ENCODE assay signal across 19 mouse cellular contexts in the genomic region with DNA sequence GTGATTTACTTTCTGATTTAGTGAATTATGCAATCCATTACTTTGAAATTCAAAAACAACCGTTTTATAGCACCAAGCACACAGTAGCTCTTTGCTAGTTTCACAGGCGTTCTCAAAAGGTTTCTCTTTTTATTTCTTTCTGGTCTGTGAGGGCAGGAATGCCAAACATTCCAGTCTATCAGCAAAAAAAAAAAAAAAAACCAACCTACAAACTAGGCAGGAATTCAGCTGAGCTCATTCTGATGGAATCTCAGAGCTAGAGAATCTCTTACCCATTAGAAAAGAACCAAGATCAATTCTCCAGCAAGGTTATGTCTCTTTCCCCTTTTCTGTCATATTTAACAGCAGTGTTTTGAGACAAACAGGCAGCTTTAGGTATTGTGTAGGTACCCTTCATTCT.
DNase-seq lines count a peak whose midpoint lies in the region; ATAC-seq and TF ChIP-seq lines count a peak whose summit lies in the region.
"Had no signal": no experiment of that assay in that cellular context is flagged by ENCODE, and none has a peak within 500 bp of the region (broad histone marks: within the 10 kb centered on the region; RNA-seq: fewer than 3 reads in every experiment).

No protein-coding gene starts in this region.

- 0 out of 2 replicates have a peak overlapping the region, but pooled peaks have one; percentile 22 for H3K4me3 ChIP-seq in heart, embryonic 10.5 days
- H3K4me3 ChIP-seq in kidney, adult 2 months (ENCODE audit: insufficient read depth, low read depth, low read length): no peak overlapping the region
- no peak overlapping the region for H3K4me3 ChIP-seq in lung, embryonic 16.5 days (ENCODE audit: low read length)
- H3K4me3 ChIP-seq: embryonic facial prominence, embryonic 12.5 days; forebrain, embryonic 10.5 days; hindbrain, embryonic 12.5 days; liver, embryonic 15.5 days had no signal

- TF ChIP-seq POLR2A in kidney, adult 2 months (IDR thresholded peaks at IDR 0.05; ENCODE audit: low read depth, low read length): no peak

- H3K4me1 ChIP-seq in heart, embryonic 10.5 days: peaks cover 15% of the 10 kb centered on the region
- H3K4me1 ChIP-seq in kidney, adult 2 months (ENCODE audit: control insufficient read depth, insufficient read depth, low read length): peaks cover 2% of the 10 kb centered on the region; the same call in 1 of the 2 replicates
- H3K4me1 ChIP-seq in lung, embryonic 16.5 days (replicated peaks; ENCODE audit: control insufficient read depth, insufficient read depth, low read length): no peaks in the 10 kb centered on the region
- H3K4me1 ChIP-seq: embryonic facial prominence, embryonic 12.5 days; hindbrain, embryonic 12.5 days; liver, embryonic 15.5 days had no signal

- no peaks in the 10 kb centered on the region for H3K36me3 ChIP-seq in heart, embryonic 10.5 days
- H3K36me3 ChIP-seq in kidney, adult 2 months (ENCODE audit: control insufficient read depth, insufficient read depth, low read length): no peaks in the 10 kb centered on the region
- H3K36me3 ChIP-seq in lung, embryonic 16.5 days (ENCODE audit: control insufficient read depth, insufficient read depth, low read length): no peaks in the 10 kb centered on the region
- H3K36me3 ChIP-seq: embryonic facial prominence, embryonic 12.5 days; forebrain, embryonic 10.5 days; hindbrain, embryonic 12.5 days; liver, embryonic 15.5 days had no signal

- no peak for DNase-seq in heart, embryonic 10.5 days (ENCODE audit: low spot score)
- DNase-seq in heart, adult 8-10 months (ENCODE audit: low spot score): no peak
- peak; percentile 19 for DNase-seq in kidney, adult 2 months
- DNase-seq in kidney, adult 11 months: no peak
- no peak for DNase-seq in lung, postnatal 36 days
- DNase-seq in mesoderm, embryonic 11.5 days (ENCODE audit: low read depth, low spot score): peak; percentile 16
- no peak for DNase-seq in thymus, postnatal 0 days (ENCODE audit: low spot score)
- DNase-seq: adrenal gland, postnatal 14 days; B cell, adult 2 months; cerebellum, adult 9-10 months; gastrocnemius, postnatal 10 days; layer of hippocampus, postnatal 36 days; right cerebral cortex, postnatal 25 days had no signal

- no peaks in the 10 kb centered on the region for H3K27me3 ChIP-seq in heart, embryonic 10.5 days (ENCODE audit: insufficient read depth, poor library complexity, severe bottlenecking)
- H3K27me3 ChIP-seq in kidney, adult 2 months (replicated peaks; ENCODE audit: control insufficient read depth, insufficient read depth, low read length): no peaks in the 10 kb centered on the region
- no peaks in the 10 kb centered on the region for H3K27me3 ChIP-seq in lung, embryonic 16.5 days (ENCODE audit: control insufficient read depth, insufficient read depth, low read depth, low read length)
- H3K27me3 ChIP-seq: embryonic facial prominence, embryonic 12.5 days; hindbrain, embryonic 12.5 days; liver, embryonic 15.5 days had no signal

- 16% methylated on average over 2 of the region's 2 CpGs for WGBS in heart, embryonic 10.5 days
- 8% methylated on average over 2 of the region's 2 CpGs for WGBS in kidney, adult 2 months
- WGBS in lung, embryonic 16.5 days: 16% methylated on average over 2 of the region's 2 CpGs

- peak overlapping the region; percentile 33; the same call in 1 of the 2 replicates for H3K4me2 ChIP-seq in lung, embryonic 16.5 days (ENCODE audit: low read depth, low read length)
- H3K4me2 ChIP-seq: embryonic facial prominence, embryonic 12.5 days; hindbrain, embryonic 12.5 days; liver, embryonic 15.5 days had no signal

- H3K9ac ChIP-seq in lung, embryonic 16.5 days (ENCODE audit: low read length): no peak overlapping the region
- H3K9ac ChIP-seq: embryonic facial prominence, embryonic 12.5 days; hindbrain, embryonic 12.5 days; liver, embryonic 15.5 days had no signal

- 0 out of 2 replicates have a peak, but pooled peaks have one; percentile 7 for ATAC-seq in lung, embryonic 16.5 days (ENCODE audit: low read depth)
- ATAC-seq: midbrain, embryonic 16.5 days had no signal

- no peak for TF ChIP-seq CTCF in kidney, adult 2 months (conservative IDR thresholded peaks at IDR 0.05; ENCODE audit: insufficient read depth, insufficient read length, low read depth, low read length)

- H3K27ac ChIP-seq in heart, embryonic 10.5 days: peak overlapping the region; percentile 70; the same call in 1 of the 2 replicates
- no peak overlapping the region; the same call in 1 of the 2 replicates for H3K27ac ChIP-seq in kidney, adult 2 months (ENCODE audit: insufficient read depth, low read depth, low read length)
- no peak overlapping the region; the same call in 1 of the 2 replicates for H3K27ac ChIP-seq in lung, embryonic 16.5 days (ENCODE audit: low read length)
- H3K27ac ChIP-seq: embryonic facial prominence, embryonic 12.5 days; forebrain, embryonic 10.5 days; hindbrain, embryonic 12.5 days; liver, embryonic 15.5 days had no signal

- no peaks in the 10 kb centered on the region for H3K9me3 ChIP-seq in heart, embryonic 10.5 days
- no peaks in the 10 kb centered on the region for H3K9me3 ChIP-seq in lung, embryonic 16.5 days (ENCODE audit: control insufficient read depth, low read length)
- H3K9me3 ChIP-seq: embryonic facial prominence, embryonic 12.5 days; forebrain, embryonic 10.5 days; hindbrain, embryonic 12.5 days; liver, embryonic 15.5 days had no signal

Comparison
In these comparisons a context has a peak if more than half of its experiments do, and no peak if none do; other contexts are left out.
1. DNase-seq: peak in kidney, adult 2 months (single experiment) and mesoderm, embryonic 11.5 days (single experiment); none in heart, embryonic 10.5 days (single experiment), heart, adult 8-10 months (single experiment), kidney, adult 11 months (single experiment), lung, postnatal 36 days (single experiment) and thymus, postnatal 0 days (single experiment).